Mouse (Mus musculus) embryonic facial prominence, embryonic 11.5 days (tissue): Measurements from ENCODE around the gene Tnfsf14. TPM values are rescaled to one million over a fixed set of nuclear protein-coding genes. Genes with fewer than 3 reads are reported as not detected.

Experiments used
- ATAC-seq: fragments of 200-750 bp; cut with Nextera tagmentation; replicated peaks from 2 replicates; pipeline ENCODE4 v1.8.0; 2017; ENCODE audit warnings: low read depth; ENCODE audit not compliant: insufficient number of reproducible peaks, low FRiP score, low TSS enrichment
- DNase-seq: peaks from one replicate; pipeline ENCODE4 v3.0.0-alpha.2; 2015; ENCODE audit warnings: low spot score
- H3K27ac ChIP-seq: fragments of 300-500 bp; sonication (generic); replicated peaks from 2 replicates; pipeline ENCODE4 v1.5.1; 2014; ENCODE audit warnings: mild to moderate bottlenecking, low read depth, low read length, control low read depth
- H3K27me3 ChIP-seq: fragments of 300-500 bp; sonication (generic); 2 replicates; pipeline ENCODE4 v1.6.1; 2014; ENCODE audit warnings: mild to moderate bottlenecking, low read length, moderate library complexity, mixed read lengths; ENCODE audit not compliant: control insufficient read depth, insufficient read depth
- H3K36me3 ChIP-seq: fragments of 300-500 bp; sonication (generic); replicated peaks from 2 replicates; pipeline ENCODE4 v1.6.1; 2014; ENCODE audit warnings: low read depth, mild to moderate bottlenecking, low read length, moderate library complexity, mixed read lengths; ENCODE audit not compliant: control insufficient read depth, insufficient read depth
- H3K4me1 ChIP-seq: fragments of 300-500 bp; sonication (generic); 2 replicates; pipeline ENCODE4 v1.6.1; 2014; ENCODE audit warnings: low read length, mixed read lengths; ENCODE audit not compliant: control insufficient read depth, insufficient read depth
- H3K4me2 ChIP-seq: fragments of 300-500 bp; sonication (generic); 2 replicates; pipeline ENCODE4 v1.6.1; 2014; ENCODE audit warnings: low read depth, mild to moderate bottlenecking, control low read depth, low read length, moderate library complexity
- H3K4me3 ChIP-seq: fragments of 300-500 bp; sonication (generic); 2 replicates; pipeline ENCODE4 v1.5.1; 2014; ENCODE audit warnings: low read depth, low read length, control low read depth
- H3K9ac ChIP-seq: fragments of 300-500 bp; sonication (generic); replicated peaks from 2 replicates; pipeline ENCODE4 v1.6.1; 2014; ENCODE audit warnings: mild to moderate bottlenecking, control low read depth, low read length
- H3K9me3 ChIP-seq: fragments of 300-500 bp; sonication (generic); replicated peaks from 2 replicates; pipeline ENCODE4 v1.6.1; 2016; ENCODE audit warnings: mild to moderate bottlenecking, low read length, inconsistent platforms, mixed read lengths; ENCODE audit not compliant: control insufficient read depth
- WGBS: fragments of 180-500 bp; shearing (Covaris S2); extraction: QIAGEN DNeasy Blood & Tissue Kit; methylation state at CpG from one replicate; pipeline ENCODE4 v1.1.7; 2014; 5-methylcytosine and 5-hydroxymethylcytosine counted together
- polyA plus RNA-seq: library from polyadenylated mRNA; unstranded; fragments of >200 nt; fragmentation: Nextera tagmentation; extraction: Ambion mirVana; gene quantifications from 2 replicates; pipeline ENCODE4 v1.2.1, GENCODE M21; 2014

The Tnfsf14 gene
- polyA plus RNA-seq, 1 experiment from 2014 or later = 0.25 TPM

DNA sequence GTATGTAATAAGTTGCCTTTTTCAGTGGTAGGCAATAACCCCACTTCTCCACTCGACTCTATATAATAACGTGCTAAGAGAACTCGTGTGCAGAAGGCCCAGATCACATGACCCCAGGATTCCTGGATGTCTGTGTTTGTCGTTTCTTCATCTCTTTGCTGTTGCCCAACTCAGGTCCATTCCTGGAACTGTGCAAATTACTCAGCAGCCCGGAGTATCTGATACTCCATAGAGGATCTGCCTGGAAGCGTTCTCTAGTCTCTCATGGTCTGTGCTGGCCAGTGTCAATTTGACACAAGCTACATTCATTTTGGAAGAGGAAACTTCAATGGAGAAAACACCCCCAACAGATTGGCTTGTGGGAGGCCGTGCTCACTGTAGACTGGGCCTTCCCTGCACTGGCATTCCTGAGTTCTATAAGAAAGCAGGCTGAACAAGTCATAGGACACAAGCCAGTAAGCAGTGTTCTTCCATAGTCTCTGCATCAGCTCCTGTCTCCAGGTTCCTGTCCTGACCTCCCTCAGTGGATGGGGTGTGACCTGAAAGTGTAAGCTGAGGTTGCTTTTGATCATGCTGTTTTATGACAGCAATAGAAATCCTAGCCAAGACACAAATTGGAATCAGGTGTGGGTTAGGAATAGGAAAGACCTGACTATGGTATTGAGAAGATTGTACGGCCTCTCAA lies 1.5 kb upstream of the Tnfsf14 start:
- no peak overlapping the region for H3K27ac ChIP-seq
- 81% methylated on average over 8 of the region's 8 CpGs for WGBS
- H3K36me3 ChIP-seq = no peaks in the 10 kb centered on the region
- H3K4me3 ChIP-seq = no peak overlapping the region
- no peak overlapping the region for H3K9ac ChIP-seq
- ATAC-seq (no peak), DNase-seq (peak; percentile 8)
- H3K27me3 ChIP-seq = no peaks in the 10 kb centered on the region
- H3K4me2 ChIP-seq = no peak overlapping the region
- no peaks in the 10 kb centered on the region for H3K9me3 ChIP-seq
- no peaks in the 10 kb centered on the region for H3K4me1 ChIP-seq

GRCm38 (mm10) chr17:57194771-57195170 lies 794 bp upstream of the Tnfsf14 start:
- ATAC-seq (no peak), DNase-seq (no peak)
- H3K4me2 ChIP-seq = no peak overlapping the region
- no peaks in the 10 kb centered on the region for H3K27me3 ChIP-seq
- H3K4me3 ChIP-seq = no peak overlapping the region
- no peaks in the 10 kb centered on the region for H3K4me1 ChIP-seq
- H3K9me3 ChIP-seq = no peaks in the 10 kb centered on the region
- 79% methylated on average over 3 of the region's 3 CpGs for WGBS
- no peak overlapping the region for H3K27ac ChIP-seq
- no peaks in the 10 kb centered on the region for H3K36me3 ChIP-seq
- no peak overlapping the region for H3K9ac ChIP-seq

DNA sequence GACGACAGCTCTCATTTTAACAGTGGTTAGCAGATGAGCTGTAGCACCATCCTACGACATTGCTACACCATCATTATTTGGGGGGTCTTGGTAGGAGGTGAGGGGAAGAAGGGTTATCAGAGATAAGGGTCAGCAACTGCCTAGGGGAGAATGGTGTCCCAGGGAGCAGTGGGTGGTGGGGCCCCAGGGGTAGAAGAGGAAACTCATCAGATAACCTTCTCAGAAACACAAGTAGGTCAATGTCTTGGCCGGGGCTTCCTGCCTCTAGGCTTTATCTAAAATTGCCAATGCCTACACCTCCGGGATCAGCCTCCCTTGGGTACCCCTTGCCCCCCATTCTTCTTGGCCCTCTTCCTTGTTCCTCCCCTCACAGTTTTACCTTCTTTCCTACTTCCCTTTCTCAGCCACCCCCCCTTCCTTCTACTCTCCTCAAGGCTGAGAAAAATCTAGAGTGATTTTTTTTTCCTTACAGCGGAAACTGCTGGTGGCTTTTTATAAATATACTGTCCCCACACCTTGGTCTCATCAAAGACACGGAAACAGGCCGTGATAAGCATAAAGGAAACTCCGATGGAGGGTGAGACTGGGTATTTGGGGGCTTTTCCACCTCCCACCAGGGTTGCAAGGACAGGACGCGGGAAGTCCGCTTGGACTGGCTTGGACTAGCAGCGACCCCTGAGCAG lies 5.3 kb downstream of the Tnfsf14 start:
- Histone ChIP-seq H3K4me2 (no peak overlapping the region), H3K4me3 (no peak overlapping the region), H3K27me3 (no peaks in the 10 kb centered on the region), H3K36me3 (no peaks in the 10 kb centered on the region), H3K9me3 (no peaks in the 10 kb centered on the region), H3K9ac (no peak overlapping the region), H3K27ac (no peak overlapping the region), H3K4me1 (no peaks in the 10 kb centered on the region)
- 85% methylated on average over 12 of the region's 12 CpGs for WGBS
- no peak for DNase-seq
- no peak for ATAC-seq

- Histone ChIP-seq H3K27me3 (no peaks in the 10 kb centered on the region), H3K4me2 (no peak overlapping the region), H3K9me3 (no peaks in the 10 kb centered on the region), H3K4me1 (no peaks in the 10 kb centered on the region), H3K4me3 (no peak overlapping the region), H3K27ac (no peak overlapping the region), H3K36me3 (no peaks in the 10 kb centered on the region), H3K9ac (no peak overlapping the region)
- no peak for DNase-seq
- no peak for ATAC-seq
- WGBS = 76% methylated on average over 2 of the region's 2 CpGs
Observed at GRCm38 (mm10) chr17:57185641-57186040, 8.3 kb downstream of the Tnfsf14 start.

- Histone ChIP-seq H3K27me3 (no peaks in the 10 kb centered on the region), H3K9me3 (no peaks in the 10 kb centered on the region), H3K4me1 (no peaks in the 10 kb centered on the region), H3K9ac (no peak overlapping the region), H3K4me3 (no peak overlapping the region), H3K4me2 (no peak overlapping the region), H3K36me3 (no peaks in the 10 kb centered on the region), H3K27ac (no peak overlapping the region)
- no peak for ATAC-seq
- DNase-seq = no peak
- 75% methylated on average over 3 of the region's 3 CpGs for WGBS
Observed at GRCm38 (mm10) chr17:57182871-57183270, 11.1 kb downstream of the Tnfsf14 start.

GRCm38 (mm10) chr17:57180363-57180762 lies 13.6 kb downstream of the Tnfsf14 start:
- ATAC-seq (no peak), DNase-seq (peak; percentile 24)
- 33% methylated on average over 8 of the region's 8 CpGs for WGBS
- Histone ChIP-seq H3K36me3 (no peaks in the 10 kb centered on the region), H3K9ac (no peak overlapping the region), H3K4me3 (no peak overlapping the region), H3K27me3 (no peaks in the 10 kb centered on the region), H3K27ac (no peak overlapping the region), H3K4me1 (no peaks in the 10 kb centered on the region), H3K4me2 (no peak overlapping the region), H3K9me3 (no peaks in the 10 kb centered on the region)

DNA sequence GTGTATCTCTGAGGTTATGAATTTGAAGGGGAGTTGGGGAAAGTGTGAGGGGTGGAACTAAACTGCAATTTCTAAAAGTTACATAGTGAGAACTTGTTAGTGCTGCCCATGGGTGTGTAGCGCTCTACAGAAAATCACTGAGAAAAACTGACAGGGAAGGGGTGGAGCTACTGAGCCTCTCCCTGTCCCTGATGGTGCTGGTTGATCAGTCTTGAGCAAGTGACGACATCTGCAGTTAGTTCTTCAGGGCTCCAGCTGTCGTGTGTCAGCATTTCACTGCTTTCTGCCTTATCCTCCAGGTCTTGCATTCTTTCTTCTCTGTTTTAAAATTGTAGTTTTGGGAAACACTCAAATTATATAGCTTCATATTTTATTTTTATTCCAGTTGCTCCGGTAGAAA lies 20.6 kb downstream of the Tnfsf14 start:
- Histone ChIP-seq H3K9me3 (no peaks in the 10 kb centered on the region), H3K36me3 (no peaks in the 10 kb centered on the region), H3K4me2 (no peak overlapping the region), H3K27me3 (no peaks in the 10 kb centered on the region), H3K4me1 (no peaks in the 10 kb centered on the region), H3K27ac (no peak overlapping the region), H3K9ac (no peak overlapping the region), H3K4me3 (no peak overlapping the region)
- ATAC-seq (no peak), DNase-seq (no peak)
- WGBS = 67% methylated on average over 4 of the region's 4 CpGs

DNA sequence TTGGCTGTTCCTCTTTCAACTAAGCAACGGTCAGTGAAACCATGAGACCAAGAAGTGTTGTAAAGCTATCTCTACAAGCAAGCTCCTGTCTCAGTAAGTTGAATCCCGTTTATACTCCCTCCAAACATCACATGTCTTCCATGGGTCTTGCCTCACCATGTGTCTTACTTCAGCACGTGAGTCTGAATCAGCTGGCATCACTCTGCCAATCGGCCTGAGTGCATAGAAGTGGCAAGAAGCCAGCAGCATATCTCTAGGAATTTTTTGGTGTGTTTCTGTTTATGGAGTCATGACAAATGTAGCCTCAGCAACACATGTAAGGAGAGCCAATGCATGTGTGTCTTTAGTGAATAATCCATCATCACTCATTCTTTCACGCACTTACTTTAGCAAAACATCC lies 21.6 kb downstream of the Tnfsf14 start:
- Histone ChIP-seq H3K4me3 (no peak overlapping the region), H3K36me3 (no peaks in the 10 kb centered on the region), H3K27me3 (no peaks in the 10 kb centered on the region), H3K4me2 (no peak overlapping the region), H3K9ac (no peak overlapping the region), H3K9me3 (no peaks in the 10 kb centered on the region), H3K4me1 (no peaks in the 10 kb centered on the region), H3K27ac (no peak overlapping the region)
- DNase-seq = no peak
- no peak for ATAC-seq
- WGBS = 76% methylated on average over 5 of the region's 5 CpGs
